ENCODE assay signal across 25 mouse cellular contexts in genomic region chr17:69127436-69127835, GRCm38 (mm10). TPM values are rescaled to one million over a fixed set of nuclear protein-coding genes. Genes with fewer than 3 reads are reported as not detected.
DNase-seq lines count a peak whose midpoint lies in the region; TF ChIP-seq lines count a peak whose summit lies in the region.
"Had no signal": no experiment of that assay in that cellular context is flagged by ENCODE, and none has a peak within 500 bp of the region (broad histone marks: within the 10 kb centered on the region; RNA-seq: fewer than 3 reads in every experiment).

No protein-coding gene starts in this region.

- intact Hi-C loops in left cerebral cortex, adult 2 months (cut with DNase I): no loop called here

- no peak overlapping the region for H3K27ac ChIP-seq in left cerebral cortex, adult 2 months
- H3K27ac ChIP-seq: forebrain, embryonic 12.5 days; heart, embryonic 10.5 days; heart, embryonic 15.5 days; hindbrain, embryonic 12.5 days; liver, embryonic 14.5 days; macrophage; midbrain, embryonic 15.5 days; neural tube, embryonic 12.5 days; stomach, embryonic 15.5 days had no signal

- peak overlapping the region; percentile 7; the same call in 1 of the 2 replicates for H3K4me3 ChIP-seq in left cerebral cortex, adult 2 months
- H3K4me3 ChIP-seq: forebrain, embryonic 12.5 days; heart, embryonic 10.5 days; heart, embryonic 15.5 days; hindbrain, embryonic 12.5 days; midbrain, embryonic 15.5 days; neural tube, embryonic 12.5 days; stomach, embryonic 15.5 days had no signal

- DNase-seq in cerebellum, postnatal 25 days: peak; percentile 27 to 29
- DNase-seq in cerebellum, postnatal 36 days: no peak
- DNase-seq in left cerebral cortex, adult 2 months (ENCODE audit: extremely low spot score in 1 of 2, low spot score in 2 of 2): no peak
- DNase-seq in left cerebral cortex, adult 9 months (ENCODE audit: low spot score in 2 of 2): no peak
- peak; percentile 15 for DNase-seq in right cerebral cortex, postnatal 25 days
- no peak for DNase-seq in right cerebral cortex, postnatal 36 days (ENCODE audit: low spot score in 2 of 2)
- DNase-seq: adrenal gland, postnatal 25 days; B cell, adult 2 months; gastrocnemius, postnatal 14 days; kidney, adult 11 months; kidney, postnatal 14 days; layer of hippocampus, adult 9-11 months; liver; lung, adult 2 months; lung, postnatal 10 days had no signal

- no peak for TF ChIP-seq CTCF in left cerebral cortex, adult 2 months (IDR thresholded peaks at IDR 0.05)

RNA-seq across cellular contexts. Expression of gene Epb41l3, which starts 52.0 kb away (rescaled TPM):
- total RNA-seq in left cerebral cortex, adult 2 months (2021): 100 to 1,000 TPM; 219 to 242 TPM
- total RNA-seq: granulocyte monocyte progenitor cell, adult 5-6 weeks had no signal

Comparison
In these comparisons a context has a peak if more than half of its experiments do, and no peak if none do; other contexts are left out.
1. DNase-seq: peak in cerebellum, postnatal 25 days (2 of 2) and right cerebral cortex, postnatal 25 days (single experiment); none in cerebellum, postnatal 36 days (0 of 2), left cerebral cortex, adult 2 months (0 of 2), left cerebral cortex, adult 9 months (0 of 2) and right cerebral cortex, postnatal 36 days (0 of 2).